ENCODE assay signal across 8 mouse cellular contexts in the genomic region with DNA sequence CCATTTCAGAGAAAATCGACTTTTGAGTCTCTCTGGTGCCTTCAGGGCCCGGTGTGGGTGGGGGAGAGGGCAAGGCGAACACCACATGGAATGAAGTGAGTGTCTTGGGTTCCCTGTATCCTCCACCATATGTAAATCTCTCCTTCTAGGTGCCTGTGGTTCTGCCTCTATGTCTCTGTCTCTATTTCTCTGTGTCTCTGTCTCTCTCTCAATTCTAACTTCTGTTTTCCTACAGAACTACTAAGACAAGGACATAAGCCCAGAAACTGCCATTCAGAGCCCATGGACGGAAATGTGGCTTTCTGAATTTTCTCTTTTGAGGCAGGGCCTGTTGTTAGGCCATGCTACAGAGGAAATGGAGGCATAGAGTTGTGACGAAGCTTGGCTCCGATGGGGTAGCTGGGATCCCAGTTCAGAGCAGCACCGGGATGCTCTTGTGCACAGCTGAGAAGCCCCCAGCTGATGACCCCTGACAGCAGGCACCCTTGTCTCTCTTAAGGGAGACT.
A peak's percentile ranks its signal among the peaks of the same experiment; 100 is the strongest.
DNase-seq lines count a peak whose midpoint lies in the region; ATAC-seq lines count a peak whose summit lies in the region.

No protein-coding gene starts in this region.

- intact Hi-C loops in left cerebral cortex, postnatal 36 days (cut with DNase I), result no loop called here
- intact Hi-C loops in left cerebral cortex, postnatal 14 days (cut with DNase I), result no loop called here

- peak overlapping the region; percentile 31 for H3K4me3 ChIP-seq in neural tube, embryonic 11.5 days (ENCODE audit: low read depth, low read length)
- H3K4me3 ChIP-seq in forebrain, embryonic 13.5 days, result peak overlapping the region; percentile 44
- H3K4me3 ChIP-seq in limb, embryonic 12.5 days (replicated peaks), result peak overlapping the region; percentile 50
- peak overlapping the region; percentile 38 for H3K4me3 ChIP-seq in stomach, embryonic 14.5 days (ENCODE audit: low read depth, low read length)

- no peak overlapping the region for H3K27ac ChIP-seq in neural tube, embryonic 11.5 days (ENCODE audit: low read depth, low read length)
- H3K27ac ChIP-seq in forebrain, embryonic 13.5 days, result no peak overlapping the region
- no peak overlapping the region for H3K27ac ChIP-seq in limb, embryonic 12.5 days
- no peak overlapping the region for H3K27ac ChIP-seq in stomach, embryonic 14.5 days (ENCODE audit: low read length)

- H3K27me3 ChIP-seq in neural tube, embryonic 11.5 days (ENCODE audit: control insufficient read depth, insufficient read depth, low read length), result no peaks in the 10 kb centered on the region
- H3K27me3 ChIP-seq in forebrain, embryonic 13.5 days, result peaks cover 18% of the 10 kb centered on the region
- H3K27me3 ChIP-seq in limb, embryonic 12.5 days, result peaks cover 27% of the 10 kb centered on the region
- H3K27me3 ChIP-seq in stomach, embryonic 14.5 days (ENCODE audit: control insufficient read depth, insufficient read depth, low read length), result no peaks in the 10 kb centered on the region

- no peaks in the 10 kb centered on the region for H3K9me3 ChIP-seq in neural tube, embryonic 11.5 days (ENCODE audit: control insufficient read depth, low read length)
- H3K9me3 ChIP-seq in forebrain, embryonic 13.5 days (replicated peaks), result no peaks in the 10 kb centered on the region
- no peaks in the 10 kb centered on the region for H3K9me3 ChIP-seq in limb, embryonic 12.5 days
- H3K9me3 ChIP-seq in stomach, embryonic 14.5 days (ENCODE audit: control insufficient read depth, low read depth, low read length), result no peaks in the 10 kb centered on the region

- no peak for DNase-seq in neural tube, embryonic 11.5 days (ENCODE audit: low spot score)
- DNase-seq in neural tube, embryonic 10.5 days (ENCODE audit: extremely low spot score, low spot score), result no peak
- no peak for DNase-seq in left cerebral cortex, postnatal 36 days (ENCODE audit: low spot score in 2 of 2)
- no peak for DNase-seq in layer of hippocampus, adult 9-10 months (ENCODE audit: low spot score)
- no peak for DNase-seq in left cerebral cortex, postnatal 14 days (ENCODE audit: low spot score in 2 of 2)

- H3K4me1 ChIP-seq in neural tube, embryonic 11.5 days (ENCODE audit: control insufficient read depth, insufficient read depth, low read length), result 0 out of 2 replicates have a peak, but pooled peaks cover 4% of the 10 kb centered on the region
- H3K4me1 ChIP-seq in forebrain, embryonic 13.5 days, result peaks cover 28% of the 10 kb centered on the region
- peaks cover 13% of the 10 kb centered on the region for H3K4me1 ChIP-seq in limb, embryonic 12.5 days (replicated peaks)
- H3K4me1 ChIP-seq in stomach, embryonic 14.5 days (ENCODE audit: control insufficient read depth, insufficient read depth, low read length), result no peaks in the 10 kb centered on the region

- no peaks in the 10 kb centered on the region for H3K36me3 ChIP-seq in neural tube, embryonic 11.5 days (ENCODE audit: control insufficient read depth, insufficient read depth, low read length)
- H3K36me3 ChIP-seq in forebrain, embryonic 13.5 days (ENCODE audit: poor library complexity, severe bottlenecking), result no peaks in the 10 kb centered on the region
- H3K36me3 ChIP-seq in limb, embryonic 12.5 days, result no peaks in the 10 kb centered on the region
- H3K36me3 ChIP-seq in stomach, embryonic 14.5 days (ENCODE audit: control insufficient read depth, insufficient read depth, low read length), result no peaks in the 10 kb centered on the region

- H3K4me2 ChIP-seq in neural tube, embryonic 11.5 days (ENCODE audit: low read depth), result peak overlapping the region; percentile 76
- H3K4me2 ChIP-seq in forebrain, embryonic 13.5 days, result peak overlapping the region; percentile 81
- peak overlapping the region; percentile 85 for H3K4me2 ChIP-seq in limb, embryonic 12.5 days
- peak overlapping the region; percentile 55 for H3K4me2 ChIP-seq in stomach, embryonic 14.5 days (replicated peaks; ENCODE audit: low read depth, low read length)

- no peak for ATAC-seq in neural tube, embryonic 11.5 days (ENCODE audit: insufficient read depth, low FRiP score, low TSS enrichment)
- ATAC-seq in forebrain, embryonic 13.5 days, result no peak
- ATAC-seq in limb, embryonic 12.5 days (ENCODE audit: insufficient number of reproducible peaks, insufficient read depth, low FRiP score, low TSS enrichment, low read depth), result no peak
- no peak for ATAC-seq in stomach, embryonic 14.5 days (ENCODE audit: insufficient number of reproducible peaks, insufficient read depth, low FRiP score, low read depth)

- H3K9ac ChIP-seq in neural tube, embryonic 11.5 days (ENCODE audit: low read length), result 0 out of 2 replicates have a peak overlapping the region, but pooled peaks have one; percentile 44
- H3K9ac ChIP-seq in forebrain, embryonic 13.5 days, result no peak overlapping the region
- H3K9ac ChIP-seq in limb, embryonic 12.5 days (replicated peaks), result peak overlapping the region; percentile 59
- no peak overlapping the region; the same call in 1 of the 2 replicates for H3K9ac ChIP-seq in stomach, embryonic 14.5 days (replicated peaks; ENCODE audit: low read depth, low read length)

- 41% methylated on average over 7 of the region's 7 CpGs for WGBS in neural tube, embryonic 11.5 days
- 43% methylated on average over 7 of the region's 7 CpGs for WGBS in forebrain, embryonic 13.5 days
- WGBS in limb, embryonic 12.5 days, result 53% methylated on average over 7 of the region's 7 CpGs
- WGBS in stomach, embryonic 14.5 days, result 56% methylated on average over 7 of the region's 7 CpGs

Comparison
In these comparisons a context has a peak if more than half of its experiments do, and no peak if none do; other contexts are left out.
1. H3K9ac ChIP-seq: peak in neural tube, embryonic 11.5 days (single experiment) and limb, embryonic 12.5 days (single experiment); none in forebrain, embryonic 13.5 days (single experiment) and stomach, embryonic 14.5 days (single experiment).
2. Peak in every context shown above with its lines, with median percentiles within 50 percentile points of each other: H3K4me2 ChIP-seq and H3K4me3 ChIP-seq.